Mouse (Mus musculus): ENCODE results near the gene Set. TPM values are rescaled to one million over a fixed set of nuclear protein-coding genes. Genes with fewer than 3 reads are reported as not detected.

Set gene
- total and polyA plus RNA-seq, 3 experiments: 751 to 849 (median 806) TPM

DNA sequence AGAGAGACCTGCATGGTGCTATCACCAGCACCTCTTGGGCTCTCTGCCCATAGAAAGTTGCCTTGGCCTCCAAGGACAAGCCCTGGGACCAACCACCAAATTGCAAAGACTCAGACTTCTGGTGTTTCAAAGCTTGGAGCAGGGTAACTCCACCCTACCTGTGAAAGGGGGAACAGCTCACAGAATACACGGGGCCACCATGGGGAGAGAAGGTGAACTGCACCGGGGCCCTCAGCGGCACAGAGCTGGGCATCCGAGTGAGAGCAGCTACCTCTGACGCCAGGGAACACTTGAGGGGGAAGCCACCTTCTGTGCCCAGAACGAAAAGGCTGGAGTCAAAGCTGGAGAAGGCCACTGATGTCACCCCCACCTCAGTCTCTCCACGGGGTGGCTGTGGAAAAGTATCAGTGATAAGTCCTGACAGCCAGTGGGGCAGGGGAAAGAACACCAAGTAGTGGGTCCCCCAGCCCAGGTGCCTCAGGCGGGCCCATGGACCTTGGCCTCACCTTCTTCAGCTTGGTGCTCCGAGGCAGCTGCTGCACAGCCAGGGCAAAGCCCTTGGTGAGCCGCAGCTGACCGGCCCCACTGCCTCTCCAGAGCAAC lies 24.8 kb upstream of the Set start:
- Histone ChIP-seq H3K4me1 (ENCODE audit: insufficient read depth, low read depth, low read length) (peaks cover 3% of the 10 kb centered on the region; the same call in 1 of the 2 replicates), H3K9me3 (replicated peaks) (no peaks in the 10 kb centered on the region), H3K27me3 (ENCODE audit: insufficient read depth, low read length) (peaks cover 9% of the 10 kb centered on the region), H3K36me3 (replicated peaks) (peaks cover 83% of the 10 kb centered on the region), H3K4me3 (ENCODE audit: low read depth, low read length) (no peak overlapping the region)
- no peak for TF ChIP-seq GATA1 (IDR thresholded peaks at IDR 0.05; ENCODE audit: borderline replicate concordance, low read length)
- no peak for TF ChIP-seq TAL1 (conservative IDR thresholded peaks at IDR 0.05; ENCODE audit: low read depth, low read length)
- DNase-seq (ENCODE audit: low spot score) (no peak), ATAC-seq (ENCODE audit: extremely low read depth, insufficient number of reproducible peaks, low FRiP score, poor library complexity, severe bottlenecking) (no peak)

GRCm38 (mm10) chr2:30032957-30033356 lies 24.2 kb upstream of the Set start:
- Histone ChIP-seq H3K27me3 (ENCODE audit: insufficient read depth, low read length) (peaks cover 5% of the 10 kb centered on the region), H3K4me3 (ENCODE audit: low read depth, low read length) (no peak overlapping the region), H3K36me3 (replicated peaks) (peaks cover 89% of the 10 kb centered on the region), H3K9me3 (replicated peaks) (no peaks in the 10 kb centered on the region), H3K4me1 (ENCODE audit: insufficient read depth, low read depth, low read length) (peaks cover 3% of the 10 kb centered on the region; the same call in 1 of the 2 replicates)
- no peak for TF ChIP-seq GATA2 (IDR thresholded peaks at IDR 0.05; ENCODE audit: borderline replicate concordance, low read depth, low read length)
- DNase-seq (ENCODE audit: low spot score): no peak
- no peak for ATAC-seq (ENCODE audit: extremely low read depth, insufficient number of reproducible peaks, low FRiP score, poor library complexity, severe bottlenecking)

GRCm38 (mm10) chr2:30037762-30038161 lies 19.4 kb upstream of the Set start:
- TF ChIP-seq TAL1 (conservative IDR thresholded peaks at IDR 0.05; ENCODE audit: low read depth, low read length) (no peak), CTCF (IDR thresholded peaks at IDR 0.05; ENCODE audit: low read depth, low read length) (no peak), GATA2 (IDR thresholded peaks at IDR 0.05; ENCODE audit: borderline replicate concordance, low read depth, low read length) (no peak), POLR2AphosphoS5 (IDR thresholded peaks at IDR 0.05; ENCODE audit: insufficient replicate concordance, low read depth, low read length) (no peak), GATA1 (IDR thresholded peaks at IDR 0.05; ENCODE audit: borderline replicate concordance, low read length) (no peak)
- H3K4me3 ChIP-seq (ENCODE audit: low read depth, low read length): no peak overlapping the region

DNA sequence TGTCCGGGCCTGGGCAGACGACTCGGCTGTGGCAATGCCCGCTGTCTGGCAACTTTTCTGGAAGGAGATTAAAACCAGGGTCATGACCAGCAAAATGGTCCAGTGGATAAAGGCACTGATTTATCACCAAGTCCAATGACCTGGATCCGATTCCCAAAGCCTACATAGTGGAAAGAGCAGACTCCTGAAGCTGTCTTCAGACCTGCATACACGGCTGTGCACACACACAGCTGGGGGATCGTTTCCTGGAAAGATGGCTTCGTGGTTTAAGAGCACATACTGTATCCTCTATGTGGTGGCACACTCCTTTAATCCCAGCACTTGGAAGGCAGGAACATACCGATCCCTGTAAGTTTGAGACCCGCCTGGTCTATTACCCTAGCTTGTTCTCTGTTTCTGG lies 18.8 kb upstream of the Set start:
- Histone ChIP-seq H3K27me3 (ENCODE audit: insufficient read depth, low read length) (no peaks in the 10 kb centered on the region), H3K4me1 (ENCODE audit: insufficient read depth, low read depth, low read length) (peaks cover 11% of the 10 kb centered on the region), H3K9me3 (replicated peaks) (no peaks in the 10 kb centered on the region), H3K36me3 (replicated peaks) (peaks cover 86% of the 10 kb centered on the region), H3K4me3 (ENCODE audit: low read depth, low read length) (no peak overlapping the region)
- ATAC-seq (ENCODE audit: extremely low read depth, insufficient number of reproducible peaks, low FRiP score, poor library complexity, severe bottlenecking): no peak
- no peak for DNase-seq (ENCODE audit: low spot score)
- TF ChIP-seq GATA2 (IDR thresholded peaks at IDR 0.05; ENCODE audit: borderline replicate concordance, low read depth, low read length): no peak
- no peak for TF ChIP-seq GATA1 (IDR thresholded peaks at IDR 0.05; ENCODE audit: borderline replicate concordance, low read length)
- no peak for TF ChIP-seq POLR2AphosphoS5 (IDR thresholded peaks at IDR 0.05; ENCODE audit: insufficient replicate concordance, low read depth, low read length)
- no peak for TF ChIP-seq CTCF (IDR thresholded peaks at IDR 0.05; ENCODE audit: low read depth, low read length)

More at GRCm38 (mm10) chr2:30037762-30038161, 19.4 kb upstream of the Set start:
- DNase-seq (ENCODE audit: low spot score) (no peak), ATAC-seq (ENCODE audit: extremely low read depth, insufficient number of reproducible peaks, low FRiP score, poor library complexity, severe bottlenecking) (no peak)
- Histone ChIP-seq H3K9me3 (replicated peaks) (no peaks in the 10 kb centered on the region), H3K36me3 (replicated peaks) (peaks cover 90% of the 10 kb centered on the region), H3K4me1 (ENCODE audit: insufficient read depth, low read depth, low read length) (peaks cover 8% of the 10 kb centered on the region), H3K27me3 (ENCODE audit: insufficient read depth, low read length) (no peaks in the 10 kb centered on the region)

GRCm38 (mm10) chr2:30039687-30040086 lies 17.5 kb upstream of the Set start:
- Histone ChIP-seq H3K9me3 (replicated peaks) (no peaks in the 10 kb centered on the region), H3K4me3 (ENCODE audit: low read depth, low read length) (no peak overlapping the region), H3K27me3 (ENCODE audit: insufficient read depth, low read length) (no peaks in the 10 kb centered on the region), H3K4me1 (ENCODE audit: insufficient read depth, low read depth, low read length) (peaks cover 11% of the 10 kb centered on the region), H3K36me3 (replicated peaks) (peaks cover 83% of the 10 kb centered on the region)
- no peak for TF ChIP-seq CTCF (IDR thresholded peaks at IDR 0.05; ENCODE audit: low read depth, low read length)
- DNase-seq (ENCODE audit: low spot score) (no peak), ATAC-seq (ENCODE audit: extremely low read depth, insufficient number of reproducible peaks, low FRiP score, poor library complexity, severe bottlenecking) (no peak)

DNA sequence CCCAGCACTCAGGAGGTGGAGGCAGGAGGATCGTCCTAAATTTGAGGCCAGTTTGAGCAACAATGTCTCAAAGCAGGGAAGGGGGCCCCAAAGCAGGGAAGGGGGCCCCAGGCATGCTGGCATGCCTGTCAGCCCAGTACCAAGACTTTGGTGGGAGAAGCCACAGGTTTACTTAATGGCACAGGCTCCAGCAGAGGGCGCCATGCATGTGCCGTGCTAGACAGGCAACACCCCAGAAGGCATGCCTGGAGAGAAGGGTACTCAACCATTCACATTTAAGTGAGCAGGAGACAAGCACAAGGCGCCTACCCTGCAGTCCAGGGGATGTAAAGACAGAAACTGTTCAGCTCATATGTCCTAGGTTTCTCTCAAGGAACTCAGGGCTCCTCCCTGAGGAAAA lies 14.7 kb upstream of the Set start:
- DNase-seq (ENCODE audit: low spot score) (peak; percentile 62), ATAC-seq (ENCODE audit: extremely low read depth, insufficient number of reproducible peaks, low FRiP score, poor library complexity, severe bottlenecking) (peak; percentile 34)
- Histone ChIP-seq H3K36me3 (replicated peaks) (peaks cover 82% of the 10 kb centered on the region), H3K4me1 (ENCODE audit: insufficient read depth, low read depth, low read length) (peaks cover 27% of the 10 kb centered on the region), H3K9me3 (replicated peaks) (no peaks in the 10 kb centered on the region), H3K27me3 (ENCODE audit: insufficient read depth, low read length) (no peaks in the 10 kb centered on the region), H3K4me3 (ENCODE audit: low read depth, low read length) (no peak overlapping the region)
- TF ChIP-seq GATA2 (IDR thresholded peaks at IDR 0.05; ENCODE audit: borderline replicate concordance, low read depth, low read length) (no peak), CTCF (IDR thresholded peaks at IDR 0.05; ENCODE audit: low read depth, low read length) (peak; percentile 82)

GRCm38 (mm10) chr2:30044550-30044949 lies 12.6 kb upstream of the Set start:
- no peak for ATAC-seq (ENCODE audit: extremely low read depth, insufficient number of reproducible peaks, low FRiP score, poor library complexity, severe bottlenecking)
- Histone ChIP-seq H3K36me3 (replicated peaks) (peaks cover 65% of the 10 kb centered on the region), H3K4me1 (ENCODE audit: insufficient read depth, low read depth, low read length) (peaks cover 36% of the 10 kb centered on the region), H3K27me3 (ENCODE audit: insufficient read depth, low read length) (no peaks in the 10 kb centered on the region), H3K9me3 (replicated peaks) (no peaks in the 10 kb centered on the region), H3K4me3 (ENCODE audit: low read depth, low read length) (no peak overlapping the region)
- DNase-seq (ENCODE audit: low spot score): no peak
- TF ChIP-seq GATA2 (IDR thresholded peaks at IDR 0.05; ENCODE audit: borderline replicate concordance, low read depth, low read length) (no peak), POLR2AphosphoS5 (IDR thresholded peaks at IDR 0.05; ENCODE audit: insufficient replicate concordance, low read depth, low read length) (no peak), CTCF (IDR thresholded peaks at IDR 0.05; ENCODE audit: low read depth, low read length) (no peak), TAL1 (conservative IDR thresholded peaks at IDR 0.05; ENCODE audit: low read depth, low read length) (no peak), GATA1 (IDR thresholded peaks at IDR 0.05; ENCODE audit: borderline replicate concordance, low read length) (no peak)
